Comparison of ENCODE assay signal across 8 mouse cellular contexts in genomic region chr19:53051288-53051985, GRCm38 (mm10). TPM values are rescaled to one million over a fixed set of nuclear protein-coding genes. Genes with fewer than 3 reads are reported as not detected.
DNase-seq lines count a peak whose midpoint lies in the region; ATAC-seq and TF ChIP-seq lines count a peak whose summit lies in the region.

No protein-coding gene starts in this region.

- TF ChIP-seq EP300 in lung, postnatal 0 days (IDR thresholded peaks at IDR 0.05): no peak

- no peak overlapping the region for H3K9ac ChIP-seq in midbrain, embryonic 14.5 days (replicated peaks; ENCODE audit: low read length)
- no peak overlapping the region for H3K9ac ChIP-seq in hindbrain, embryonic 11.5 days (ENCODE audit: low read depth, low read length)
- no peak overlapping the region for H3K9ac ChIP-seq in lung, postnatal 0 days (replicated peaks; ENCODE audit: low read depth)

- no peak overlapping the region for H3K4me3 ChIP-seq in midbrain, embryonic 10.5 days
- no peak overlapping the region for H3K4me3 ChIP-seq in midbrain, embryonic 14.5 days (replicated peaks; ENCODE audit: low read depth, low read length)
- no peak overlapping the region for H3K4me3 ChIP-seq in hindbrain, embryonic 11.5 days (ENCODE audit: low read depth, low read length)
- H3K4me3 ChIP-seq in lung, postnatal 0 days (ENCODE audit: low read depth, low read length): no peak overlapping the region

- no peaks in the 10 kb centered on the region; the same call in 1 of the 2 replicates for H3K9me3 ChIP-seq in midbrain, embryonic 10.5 days (replicated peaks)
- peaks cover 4% of the 10 kb centered on the region; the same call in 1 of the 2 replicates for H3K9me3 ChIP-seq in midbrain, embryonic 14.5 days (ENCODE audit: control insufficient read depth, low read length)
- H3K9me3 ChIP-seq in hindbrain, embryonic 11.5 days (ENCODE audit: control insufficient read depth, low read length): no peaks in the 10 kb centered on the region
- no peaks in the 10 kb centered on the region for H3K9me3 ChIP-seq in lung, postnatal 0 days (ENCODE audit: low read length)

- peak; percentile 52 for DNase-seq in adrenal gland, postnatal 14 days
- DNase-seq in adrenal gland, postnatal 25 days: no peak
- peak; percentile 20 for DNase-seq in midbrain, embryonic 10.5 days (ENCODE audit: low spot score)
- DNase-seq in midbrain, embryonic 14.5 days: no peak
- DNase-seq in hindbrain, embryonic 11.5 days (ENCODE audit: low spot score): peak; percentile 14
- peak; percentile 63 for DNase-seq in retina, embryonic 14.5 days (ENCODE audit: low spot score)
- DNase-seq in right cerebral cortex, postnatal 14 days: no peak
- no peak for DNase-seq in lung, postnatal 0 days (ENCODE audit: low spot score)

- H3K27me3 ChIP-seq in midbrain, embryonic 10.5 days (ENCODE audit: low read depth, poor library complexity, severe bottlenecking): no peaks in the 10 kb centered on the region
- H3K27me3 ChIP-seq in midbrain, embryonic 14.5 days (ENCODE audit: control insufficient read depth, insufficient read depth, low read length): no peaks in the 10 kb centered on the region
- no peaks in the 10 kb centered on the region for H3K27me3 ChIP-seq in hindbrain, embryonic 11.5 days (ENCODE audit: control insufficient read depth, insufficient read depth, low read length)
- H3K27me3 ChIP-seq in lung, postnatal 0 days (replicated peaks; ENCODE audit: insufficient read depth, low read length): no peaks in the 10 kb centered on the region

- H3K4me2 ChIP-seq in midbrain, embryonic 14.5 days (ENCODE audit: low read length): no peak overlapping the region
- no peak overlapping the region for H3K4me2 ChIP-seq in hindbrain, embryonic 11.5 days (replicated peaks; ENCODE audit: low read depth, low read length)
- H3K4me2 ChIP-seq in lung, postnatal 0 days (replicated peaks; ENCODE audit: low read depth, low read length): no peak overlapping the region

- peak overlapping the region; percentile 59 for H3K27ac ChIP-seq in midbrain, embryonic 10.5 days (replicated peaks)
- H3K27ac ChIP-seq in midbrain, embryonic 14.5 days (replicated peaks; ENCODE audit: low read depth, low read length): no peak overlapping the region
- H3K27ac ChIP-seq in hindbrain, embryonic 11.5 days (ENCODE audit: low read depth, low read length): no peak overlapping the region
- H3K27ac ChIP-seq in lung, postnatal 0 days (ENCODE audit: low read length): no peak overlapping the region

- peaks cover 18% of the 10 kb centered on the region for H3K4me1 ChIP-seq in midbrain, embryonic 10.5 days
- 0 out of 2 replicates have a peak, but pooled peaks cover 3% of the 10 kb centered on the region for H3K4me1 ChIP-seq in midbrain, embryonic 14.5 days (ENCODE audit: control insufficient read depth, insufficient read depth, low read length)
- no peaks in the 10 kb centered on the region for H3K4me1 ChIP-seq in hindbrain, embryonic 11.5 days (replicated peaks; ENCODE audit: control insufficient read depth, insufficient read depth, low read length)
- no peaks in the 10 kb centered on the region for H3K4me1 ChIP-seq in lung, postnatal 0 days (ENCODE audit: insufficient read depth, low read depth, low read length)

- ATAC-seq in midbrain, embryonic 14.5 days (ENCODE audit: low FRiP score, low TSS enrichment): no peak
- ATAC-seq in hindbrain, embryonic 11.5 days (ENCODE audit: low FRiP score): no peak
- no peak for ATAC-seq in lung, postnatal 0 days

- no peaks in the 10 kb centered on the region for H3K36me3 ChIP-seq in midbrain, embryonic 10.5 days
- no peaks in the 10 kb centered on the region for H3K36me3 ChIP-seq in midbrain, embryonic 14.5 days (ENCODE audit: control insufficient read depth, insufficient read depth, low read length)
- no peaks in the 10 kb centered on the region for H3K36me3 ChIP-seq in hindbrain, embryonic 11.5 days (ENCODE audit: control insufficient read depth, insufficient read depth, low read length)
- H3K36me3 ChIP-seq in lung, postnatal 0 days (ENCODE audit: insufficient read depth, low read length): no peaks in the 10 kb centered on the region

- TF ChIP-seq CTCF in lung, postnatal 0 days (IDR thresholded peaks at IDR 0.05): no peak

- WGBS in midbrain, embryonic 10.5 days: 67% methylated on average over 18 of the region's 18 CpGs
- WGBS in midbrain, embryonic 14.5 days: 58% methylated on average over 18 of the region's 18 CpGs
- WGBS in hindbrain, embryonic 11.5 days: 58% methylated on average over 18 of the region's 18 CpGs
- 84% methylated on average over 18 of the region's 18 CpGs for WGBS in lung, postnatal 0 days

RNA-seq across cellular contexts. Expression of gene Xpnpep1, which starts 11.4 kb away (rescaled TPM):
- total RNA-seq in adrenal gland, postnatal 14 days (2021): 104 and 108 TPM in 2 replicates
- total RNA-seq in adrenal gland, postnatal 25 days (2021): 85.6 and 98.2 TPM in 2 replicates
- polyA plus RNA-seq in midbrain, embryonic 10.5 days (2016; fragmentation: Nextera tagmentation; extraction: Ambion mirVana): 147 and 150 TPM in 2 replicates
- polyA plus RNA-seq in midbrain, embryonic 14.5 days (2014; fragmentation: Nextera tagmentation; extraction: Ambion mirVana): 135 and 136 TPM in 2 replicates
- 132 and 163 TPM in 2 replicates for polyA plus RNA-seq in hindbrain, embryonic 11.5 days (2014; fragmentation: Nextera tagmentation; extraction: Ambion mirVana)
- polyA plus RNA-seq in lung, postnatal 0 days (2015; fragmentation: Nextera tagmentation; extraction: Ambion mirVana): 109 and 112 TPM in 2 replicates

Comparison
In these comparisons a context has a peak if more than half of its experiments do, and no peak if none do; other contexts are left out.
1. DNase-seq: peak in adrenal gland, postnatal 14 days (single experiment), midbrain, embryonic 10.5 days (single experiment), hindbrain, embryonic 11.5 days (single experiment) and retina, embryonic 14.5 days (single experiment); none in adrenal gland, postnatal 25 days (single experiment), midbrain, embryonic 14.5 days (single experiment), right cerebral cortex, postnatal 14 days (single experiment) and lung, postnatal 0 days (single experiment).